Mouse (Mus musculus) left cerebral cortex, adult 9 months (tissue): ENCODE results near the gene Slc10a4.

Experiments used
- DNase-seq, 2 experiments: peaks; one replicate each; pipeline ENCODE4 v3.0.0; 2022; ENCODE audit warnings: low spot score in 2 of 2

Gene Slc10a4

GRCm38 (mm10) chr5:73014745-73015144, 8.1 kb downstream of the Slc10a4 start:
- DNase-seq = no peak

GRCm38 (mm10) chr5:73023801-73024200, 17.1 kb downstream of the Slc10a4 start:
- DNase-seq = no peak

GRCm38 (mm10) chr5:73028646-73029045, 22.0 kb downstream of the Slc10a4 start:
- no peak for DNase-seq

GRCm38 (mm10) chr5:73032481-73032880, 25.8 kb downstream of the Slc10a4 start:
- no peak for DNase-seq

GRCm38 (mm10) chr5:73044055-73044454, 37.4 kb downstream of the Slc10a4 start:
- DNase-seq = no peak

GRCm38 (mm10) chr5:73047651-73048245, 41.1 kb downstream of the Slc10a4 start:
- DNase-seq = no peak

GRCm38 (mm10) chr5:73053933-73054332, 47.2 kb downstream of the Slc10a4 start:
- DNase-seq = no peak

GRCm38 (mm10) chr5:73056457-73056856, 49.8 kb downstream of the Slc10a4 start:
- no peak for DNase-seq

GRCm38 (mm10) chr5:73056937-73057336, 50.3 kb downstream of the Slc10a4 start:
- no peak for DNase-seq

GRCm38 (mm10) chr5:73061506-73062155, 54.9 kb downstream of the Slc10a4 start:
- DNase-seq = peak in 1 of 2 experiments; percentile 19
